Mouse (Mus musculus) adipocyte (in vitro differentiated cells): ENCODE results near the gene Erc2.
A peak's percentile ranks its signal among the peaks of the same experiment; 100 is the strongest.

Experiments used
- DNase-seq: peaks from one replicate; pipeline ENCODE4 v3.0.0-alpha.2; 2016; ENCODE audit warnings: low spot score

The Erc2 gene

DNA sequence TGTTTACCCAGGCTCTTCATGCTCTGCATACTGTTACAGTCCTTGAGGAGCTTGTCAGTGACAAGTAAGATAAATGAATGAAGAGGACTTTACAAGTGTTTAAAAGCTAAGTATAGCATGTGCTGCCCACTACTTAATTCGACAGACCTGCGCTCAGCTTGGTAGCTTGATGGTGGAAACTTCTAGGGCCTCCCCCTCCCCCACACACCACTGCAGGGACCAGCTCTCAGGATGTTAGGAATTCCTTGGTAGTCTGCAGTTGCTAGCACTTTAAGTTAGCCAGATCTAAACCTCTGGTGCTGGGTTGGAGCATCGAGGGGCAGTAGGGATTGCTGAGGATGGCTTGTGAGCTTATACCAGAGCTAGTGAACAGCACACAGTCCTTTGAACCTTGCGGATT lies 672.9 kb downstream of the Erc2 start:
- no peak for DNase-seq

DNA sequence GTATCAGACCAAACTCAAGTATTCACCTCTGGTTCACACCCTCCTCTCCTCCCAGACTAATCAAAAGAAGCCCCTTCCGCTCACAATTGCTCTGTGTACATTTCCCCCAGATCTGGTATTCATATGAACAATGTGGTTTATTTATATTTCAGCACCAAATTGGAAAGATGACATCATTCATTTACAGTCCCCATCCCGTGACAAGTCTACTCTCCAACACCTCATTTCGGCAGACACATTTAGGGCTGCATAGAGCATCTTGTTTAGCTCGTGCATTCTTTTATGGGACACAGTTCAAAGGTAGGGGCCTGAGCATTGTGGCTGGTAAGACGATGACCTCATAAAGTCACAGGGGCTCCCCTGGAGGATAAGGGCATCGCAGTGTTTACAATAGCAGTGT lies 677.9 kb downstream of the Erc2 start:
- no peak for DNase-seq

DNA sequence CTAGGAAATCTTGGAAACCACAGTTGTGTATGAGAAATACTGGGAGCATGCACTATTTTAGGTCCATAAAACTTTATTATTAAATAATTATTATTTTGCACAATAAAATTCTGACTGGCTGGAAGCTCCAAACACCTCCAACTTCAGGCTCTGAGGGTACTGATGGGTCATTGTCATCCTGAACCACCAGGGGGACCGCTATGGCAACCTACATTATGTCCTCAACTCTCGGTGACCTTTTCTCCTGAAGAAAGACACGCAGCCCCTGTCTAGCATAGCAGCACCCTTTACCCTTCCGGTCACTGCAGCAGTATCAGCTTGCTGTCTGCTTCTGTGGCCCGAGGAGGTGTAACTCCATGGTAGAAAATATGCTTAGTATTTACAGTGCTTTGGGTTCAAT lies 679.0 kb downstream of the Erc2 start:
- DNase-seq: no peak

DNA sequence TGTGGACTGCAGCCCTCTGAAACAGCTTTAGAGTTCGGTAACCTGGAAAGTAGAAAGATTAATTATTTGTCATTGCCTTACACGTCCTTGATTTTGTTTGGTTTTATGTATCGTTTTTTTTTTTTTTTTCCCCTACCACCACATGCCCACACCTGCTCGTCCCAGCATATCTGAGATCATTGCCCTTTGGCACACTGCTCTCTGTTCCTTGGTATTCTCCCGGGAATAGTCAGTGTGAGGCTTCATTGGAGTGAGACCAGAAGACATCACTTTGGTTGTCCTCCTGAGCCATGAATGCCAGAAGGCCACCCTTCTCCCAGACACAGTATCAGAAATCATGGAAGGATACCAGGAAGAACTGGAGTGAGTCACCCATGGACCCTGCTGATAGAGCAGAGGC lies 681.9 kb downstream of the Erc2 start:
- no peak for DNase-seq

DNA sequence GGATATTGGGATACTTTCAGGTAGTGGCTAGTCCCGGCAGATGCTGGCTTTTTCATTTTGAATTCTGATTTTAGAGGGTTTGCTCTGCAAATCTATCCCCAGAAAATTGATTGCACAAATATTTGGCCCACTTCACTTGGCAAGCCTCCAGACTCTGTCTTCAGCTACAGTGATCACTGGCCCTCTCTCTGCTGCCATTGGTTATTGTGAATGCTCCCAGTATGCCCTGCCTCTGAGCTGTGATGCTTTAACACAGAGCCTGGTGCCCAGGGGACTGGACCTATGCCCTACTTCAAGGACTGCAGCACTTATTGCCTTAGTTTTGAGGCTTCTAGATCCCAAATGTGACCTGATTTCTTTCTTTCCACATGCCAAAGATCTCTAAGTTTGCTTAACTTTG lies 686.4 kb downstream of the Erc2 start:
- peak; percentile 38 for DNase-seq

DNA sequence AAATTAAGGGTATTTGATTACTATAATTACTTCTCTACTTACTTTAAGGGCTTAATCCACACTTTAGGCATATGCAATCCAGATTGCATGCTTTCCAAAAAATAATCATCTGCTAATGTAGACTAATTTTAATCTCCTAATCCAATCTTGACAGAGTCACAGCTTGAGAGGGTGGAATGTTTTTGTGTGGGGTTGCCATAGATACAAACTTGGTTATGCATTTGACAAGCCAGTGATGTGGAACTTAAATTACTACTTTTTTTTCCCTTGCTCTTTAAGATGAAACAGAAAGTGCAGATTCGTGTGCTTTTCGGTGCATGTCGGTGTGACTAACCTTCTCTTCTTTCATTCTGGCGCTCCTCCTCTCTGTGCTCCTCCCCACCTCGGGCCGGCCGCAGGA lies 694.6 kb downstream of the Erc2 start:
- no peak for DNase-seq

DNA sequence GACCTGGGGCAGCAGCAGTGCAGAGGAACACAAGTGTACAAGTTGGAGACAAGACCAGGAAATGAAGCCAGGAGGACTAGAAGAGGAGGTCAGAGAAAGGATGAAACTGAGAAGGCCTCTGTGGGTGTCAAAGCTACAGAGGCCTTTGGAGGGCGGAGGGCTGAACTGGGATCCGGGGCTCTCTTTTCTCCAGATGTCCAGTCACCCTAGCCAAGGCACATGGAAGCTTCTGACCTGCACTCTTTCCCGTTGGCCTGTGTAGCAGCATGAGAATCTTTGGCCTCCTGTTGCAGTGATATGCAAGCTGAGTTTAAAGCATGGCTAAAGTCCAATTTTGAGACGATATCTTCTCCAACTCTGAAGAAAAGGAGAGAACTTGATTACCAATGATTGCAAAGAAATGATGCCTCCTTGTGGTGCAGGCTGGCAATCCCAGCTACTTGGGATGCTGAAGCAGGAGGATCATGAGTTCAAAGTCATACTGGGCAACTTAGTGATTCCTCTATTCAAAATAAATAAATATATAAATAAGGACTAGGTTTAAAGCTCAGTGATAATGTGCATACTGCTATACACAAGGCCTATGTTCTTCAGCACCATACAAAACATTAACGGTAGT lies 699.8 kb downstream of the Erc2 start:
- DNase-seq: peak; percentile 8

DNA sequence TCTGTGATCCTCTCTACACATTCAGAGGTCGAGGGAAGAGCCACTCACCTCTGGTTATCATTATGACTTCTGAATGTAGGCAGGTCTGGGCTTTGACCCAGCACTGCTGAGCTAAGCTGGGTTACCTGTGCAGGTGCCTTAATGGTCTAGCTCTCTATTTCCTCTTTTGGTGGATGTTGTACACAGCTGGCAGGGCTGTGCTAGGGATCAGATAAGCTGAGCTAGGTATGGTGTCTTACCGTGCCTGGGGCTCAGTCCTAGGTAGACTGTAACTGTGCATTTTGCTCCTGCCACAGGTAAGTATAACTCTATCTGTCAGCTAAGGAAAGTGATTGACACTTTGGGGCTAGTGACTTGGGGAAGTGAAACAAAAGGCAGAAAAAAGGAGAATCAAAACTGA lies 701.0 kb downstream of the Erc2 start:
- DNase-seq: no peak

DNA sequence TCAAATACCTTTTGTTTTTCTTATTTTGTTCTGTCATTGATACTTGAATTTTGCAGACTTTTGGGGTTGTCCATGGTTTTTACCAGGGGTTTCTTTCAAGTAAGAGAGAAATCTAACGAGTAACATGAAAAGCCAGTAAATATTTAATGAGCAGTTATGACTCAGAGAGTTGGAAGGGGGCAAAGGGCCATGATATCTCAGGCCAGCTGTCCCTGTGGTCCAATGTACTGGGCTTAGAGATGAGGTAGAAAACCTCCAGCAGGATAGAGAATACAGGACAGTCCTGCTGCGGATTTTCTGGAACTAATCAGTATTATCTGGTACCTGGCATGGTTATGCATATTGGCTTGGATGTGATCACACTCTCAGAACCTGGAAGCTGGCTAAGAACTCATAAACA lies 701.5 kb downstream of the Erc2 start:
- no peak for DNase-seq

DNA sequence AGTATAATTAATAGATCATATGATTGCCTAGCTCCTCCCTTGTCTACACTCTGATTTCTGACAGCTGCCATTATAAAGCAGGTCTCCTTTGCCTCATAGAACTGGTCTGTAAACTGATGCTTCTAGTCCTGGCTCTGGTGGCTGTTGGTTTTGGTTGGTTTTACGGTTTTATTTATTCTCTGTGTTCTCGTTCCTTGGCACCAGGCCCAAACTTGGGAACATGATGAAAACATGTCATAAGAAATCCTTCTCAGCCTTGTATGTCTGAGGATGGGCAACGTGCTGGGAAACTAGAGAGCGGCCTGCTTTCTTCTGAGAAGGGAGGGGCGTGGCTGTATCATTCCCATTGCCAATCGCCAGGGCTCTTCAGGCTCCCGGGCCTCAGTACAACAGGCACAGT lies 704.2 kb downstream of the Erc2 start:
- DNase-seq: no peak

DNA sequence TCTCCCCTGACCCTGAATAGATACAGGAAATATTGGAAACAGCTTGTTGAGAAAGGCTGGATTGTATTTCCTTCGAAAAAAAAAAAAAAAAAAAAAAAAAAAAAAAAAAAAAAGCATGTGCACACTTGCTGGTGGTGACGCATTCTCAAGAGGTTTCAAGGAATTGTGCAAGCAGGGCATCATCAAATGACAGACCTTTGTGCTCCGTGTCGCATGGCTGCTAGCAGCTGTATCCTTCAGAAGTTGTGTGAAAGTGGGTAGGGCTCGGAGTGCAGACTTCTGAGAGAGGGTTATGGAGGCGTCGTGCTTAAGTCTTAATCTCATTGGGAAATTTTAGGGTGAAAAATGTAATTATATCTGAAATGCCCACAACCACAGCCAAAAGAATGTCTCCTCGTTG lies 706.3 kb downstream of the Erc2 start:
- no peak for DNase-seq

DNA sequence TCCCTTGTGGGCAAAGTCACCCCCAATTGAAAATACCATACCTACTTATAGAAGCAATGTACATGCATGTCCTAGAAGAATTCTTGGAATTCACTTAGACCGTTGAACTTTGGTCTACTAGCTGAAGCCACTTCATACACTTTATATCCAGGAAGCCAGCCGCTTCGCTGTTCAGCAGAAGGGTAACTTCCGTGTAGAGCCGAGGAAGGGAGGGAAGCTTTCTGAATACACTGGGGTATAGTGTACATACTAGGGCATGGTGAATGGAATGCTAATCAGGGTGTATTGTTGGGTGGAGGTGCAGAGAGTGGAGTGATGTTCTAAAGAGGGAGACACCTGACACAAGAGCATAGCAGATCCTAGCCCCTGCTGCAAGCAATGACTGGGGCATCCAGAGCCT lies 708.9 kb downstream of the Erc2 start:
- DNase-seq: no peak

DNA sequence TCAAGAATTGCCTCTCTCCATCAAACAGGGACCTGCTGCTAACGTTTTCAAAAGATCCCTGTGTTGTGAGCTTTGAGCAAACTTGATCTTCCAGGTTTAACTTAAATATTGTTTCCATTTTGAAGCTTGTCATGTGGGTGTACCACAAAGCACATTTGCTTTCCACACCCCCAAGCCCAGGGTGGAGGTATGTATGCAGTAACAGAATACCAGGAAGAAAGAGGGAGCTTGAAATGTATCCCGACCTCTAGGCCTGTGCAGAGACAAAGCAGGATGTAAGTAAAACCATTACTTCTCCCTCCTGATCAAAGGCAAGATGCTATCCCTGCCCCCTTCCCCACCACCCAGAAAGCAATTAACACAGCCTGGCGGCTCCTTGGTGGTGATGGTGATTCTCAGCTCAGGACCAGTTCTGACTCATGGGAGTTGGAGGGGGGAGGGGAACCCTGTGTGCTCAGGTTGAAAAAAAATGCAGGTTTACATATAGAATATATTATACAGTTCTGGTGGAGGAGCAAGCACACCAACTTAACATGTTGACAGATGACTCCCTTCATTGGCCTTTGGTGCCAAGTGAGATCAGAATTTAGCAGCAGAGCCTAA lies 710.2 kb downstream of the Erc2 start:
- DNase-seq: no peak

DNA sequence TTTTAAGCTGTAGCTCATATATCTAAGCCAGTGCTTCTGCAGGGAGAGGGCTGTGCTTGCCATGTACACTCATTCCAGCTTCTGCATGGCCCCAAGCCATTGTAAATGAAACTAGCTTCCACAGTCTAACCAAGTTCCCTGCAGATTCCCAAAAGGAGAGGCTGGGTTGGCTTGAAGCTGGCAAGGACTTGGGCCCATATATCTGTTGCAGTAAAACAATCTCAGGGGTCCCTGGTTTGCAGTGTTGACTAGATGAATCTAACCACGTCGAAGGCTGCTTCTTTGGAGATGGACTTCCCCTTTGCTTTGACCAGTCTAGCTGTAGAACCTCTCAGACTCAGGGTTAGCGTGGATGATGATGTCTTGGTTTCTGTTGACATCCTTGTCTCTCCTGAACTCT lies 716.9 kb downstream of the Erc2 start:
- no peak for DNase-seq

DNA sequence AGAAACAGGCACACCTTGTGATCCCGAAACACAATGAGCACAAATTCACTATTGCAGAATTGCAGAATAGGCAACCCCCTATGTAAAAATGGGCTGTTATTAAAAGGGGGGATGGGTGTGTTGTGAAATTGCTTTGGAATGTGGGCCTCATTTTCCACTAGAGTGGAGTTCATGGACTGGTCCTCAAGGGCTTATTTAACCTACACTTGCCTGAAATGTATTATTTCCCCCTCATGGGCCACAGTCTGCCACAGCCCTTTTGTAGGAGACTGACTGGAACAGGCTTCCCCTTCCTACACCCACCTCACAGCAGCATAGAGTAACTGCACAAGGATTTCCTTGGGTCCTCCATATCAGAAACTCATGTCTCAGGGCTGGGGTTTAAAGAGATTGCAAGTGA lies 726.9 kb downstream of the Erc2 start:
- no peak for DNase-seq

DNA sequence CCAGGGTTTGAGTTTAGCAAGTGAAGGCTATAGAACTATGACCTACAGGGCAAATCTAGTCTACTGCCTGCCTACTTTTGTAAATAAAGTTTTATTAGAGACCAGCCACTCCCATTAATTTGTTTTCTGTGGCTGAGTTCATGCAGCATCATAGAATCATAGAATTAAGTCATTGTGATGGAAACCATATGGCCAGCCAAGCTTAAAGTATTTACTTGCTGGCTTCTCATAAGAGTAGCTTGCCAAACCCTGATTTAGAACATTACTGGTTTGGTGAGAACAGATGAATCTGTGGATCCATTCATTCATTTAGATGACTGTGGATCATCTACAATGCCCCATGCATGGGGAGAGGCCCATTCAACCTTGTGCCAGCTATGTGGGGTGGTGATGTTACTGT lies 733.8 kb downstream of the Erc2 start:
- no peak for DNase-seq

DNA sequence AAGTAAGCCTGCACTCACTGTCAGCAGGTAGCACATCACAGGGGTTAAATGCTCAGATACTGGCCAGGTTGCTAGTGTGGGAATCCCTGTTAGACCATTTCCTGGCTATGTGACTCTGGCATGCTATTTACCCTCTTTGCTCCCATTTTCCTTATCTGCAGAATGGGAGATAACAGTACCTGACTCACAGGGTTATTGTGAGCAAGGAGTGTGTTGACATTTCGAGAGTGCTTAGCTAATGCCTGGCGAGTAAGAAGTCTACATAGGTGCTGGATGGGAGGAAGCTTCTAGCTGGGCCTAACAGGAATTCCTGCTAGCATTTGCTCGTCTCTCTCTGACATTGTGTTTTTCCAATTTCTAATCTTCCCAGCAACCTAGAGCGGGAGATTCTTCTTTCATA lies 737.3 kb downstream of the Erc2 start:
- DNase-seq: no peak

DNA sequence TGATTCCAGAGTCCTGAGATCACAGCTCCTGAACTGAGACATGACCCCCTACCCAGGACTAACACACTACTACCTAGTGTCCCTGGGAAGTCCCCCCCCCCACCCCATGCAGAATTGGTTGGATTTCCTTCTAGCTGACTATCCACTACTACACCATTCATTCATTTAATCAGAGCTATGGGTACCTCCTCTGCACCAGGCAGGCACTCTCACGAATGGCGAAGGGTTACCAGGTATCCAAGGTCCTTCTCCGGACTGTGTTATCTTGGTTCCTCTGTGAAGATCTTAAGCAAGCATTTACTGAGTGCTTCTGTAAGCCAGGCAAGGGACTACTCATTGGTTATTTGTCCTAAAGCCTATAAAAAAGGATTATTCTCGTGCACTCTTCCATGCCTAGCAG lies 737.8 kb downstream of the Erc2 start:
- DNase-seq: no peak

DNA sequence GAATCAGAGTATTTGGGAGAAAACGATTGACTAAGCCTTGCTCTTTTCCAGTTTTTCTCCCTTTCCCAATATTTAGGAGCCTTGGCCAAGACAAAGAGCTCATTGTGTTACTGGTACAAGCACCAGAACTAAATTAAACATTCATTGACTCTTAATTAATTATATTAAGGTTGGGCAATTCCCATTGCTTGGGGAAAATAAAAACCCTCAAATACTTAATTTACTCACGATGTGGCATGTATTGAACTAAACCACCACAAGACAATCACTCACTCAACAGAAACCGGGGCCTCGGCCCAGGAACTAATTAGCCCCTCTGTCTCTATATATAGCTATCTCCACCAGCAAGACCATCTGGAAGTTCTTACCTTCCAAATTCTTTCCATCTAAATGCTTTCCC lies 740.1 kb downstream of the Erc2 start:
- no peak for DNase-seq

DNA sequence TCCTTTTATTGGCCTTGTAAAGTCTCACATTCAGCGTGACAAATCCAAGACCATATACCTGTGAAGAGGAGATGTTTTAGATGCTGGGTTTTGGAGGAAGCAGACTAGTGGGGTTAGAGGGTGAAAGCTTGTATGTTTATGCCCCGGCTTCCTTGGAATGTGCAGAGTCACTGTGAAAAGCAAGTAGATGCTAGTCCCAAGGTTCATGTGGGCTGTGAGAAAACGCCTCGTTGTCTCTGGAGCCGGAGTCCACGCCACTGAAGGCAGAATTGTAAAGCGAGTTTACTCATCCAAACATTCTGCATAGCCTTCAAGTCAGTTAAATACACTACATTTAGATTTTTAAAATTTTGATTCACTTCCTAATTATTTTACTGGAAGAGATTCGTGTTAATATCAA lies 748.5 kb downstream of the Erc2 start:
- no peak for DNase-seq

DNA sequence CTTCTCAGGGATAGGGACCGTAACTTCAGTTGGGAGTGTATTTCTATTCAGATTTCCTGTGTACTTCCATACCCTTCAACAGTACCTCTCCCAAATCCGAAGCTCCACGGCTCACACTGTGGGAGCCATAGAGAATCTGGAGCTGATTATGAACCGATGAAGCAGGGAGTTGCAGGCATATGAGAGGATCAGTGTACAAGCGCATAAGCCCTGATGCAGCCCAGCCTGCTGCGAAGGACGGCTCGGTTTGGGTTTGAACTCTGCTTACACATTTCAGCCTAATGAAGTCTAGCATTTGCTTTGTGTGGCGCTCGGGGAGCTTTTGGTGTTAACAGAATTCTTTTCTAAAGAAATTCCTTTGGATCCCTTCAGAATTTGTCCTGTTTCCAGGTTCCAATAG lies 749.4 kb downstream of the Erc2 start:
- DNase-seq: no peak

DNA sequence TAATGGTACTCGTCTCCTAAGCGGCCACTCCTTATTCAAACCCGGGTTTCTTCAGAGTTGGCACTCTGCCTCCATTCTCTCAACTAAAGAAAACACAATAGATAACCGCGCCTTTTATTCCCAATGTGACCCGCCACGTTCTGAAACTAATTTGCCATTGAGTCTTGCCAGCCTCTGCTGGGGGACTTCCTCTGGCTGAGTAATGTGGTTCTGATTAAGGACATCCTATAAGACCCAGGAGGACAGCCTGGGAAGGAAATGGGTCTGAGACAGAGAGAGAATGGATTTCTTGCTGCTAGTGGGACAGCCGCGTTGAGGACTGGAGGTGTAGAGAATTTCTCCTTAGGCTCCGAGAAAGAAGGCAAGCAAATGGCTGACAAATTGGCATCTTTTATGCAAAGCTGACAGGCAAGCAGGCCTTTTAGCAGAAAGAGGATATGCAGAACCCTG lies 753.4 kb downstream of the Erc2 start:
- no peak for DNase-seq

DNA sequence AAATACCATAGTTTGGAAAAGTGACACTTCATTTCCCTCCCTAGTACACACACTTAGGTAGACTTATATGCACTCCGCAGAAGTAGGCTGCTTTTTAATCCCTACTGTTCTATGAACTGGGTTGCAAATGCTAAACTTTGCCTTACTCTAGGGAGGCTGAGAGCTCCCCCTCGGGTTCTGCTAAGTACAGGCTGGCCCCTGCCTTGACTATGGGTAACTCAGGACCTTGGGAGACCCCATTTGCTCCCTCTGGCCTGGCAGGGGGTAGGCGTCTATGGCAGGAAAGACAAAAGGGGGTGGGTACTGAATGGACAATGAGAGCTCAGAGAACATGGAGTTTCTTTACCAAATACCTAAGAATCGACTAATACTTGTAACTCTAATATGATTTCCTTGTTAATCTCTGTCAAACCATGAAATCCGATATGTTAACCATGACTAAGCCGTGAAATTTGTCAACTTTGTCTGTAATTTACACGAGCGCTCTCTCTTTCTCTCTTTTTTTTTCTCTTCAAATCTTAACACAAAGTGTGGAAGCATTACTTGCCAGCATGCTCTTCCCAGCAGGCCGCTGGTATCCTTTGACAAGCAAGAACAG lies 754.1 kb downstream of the Erc2 start:
- DNase-seq: no peak

DNA sequence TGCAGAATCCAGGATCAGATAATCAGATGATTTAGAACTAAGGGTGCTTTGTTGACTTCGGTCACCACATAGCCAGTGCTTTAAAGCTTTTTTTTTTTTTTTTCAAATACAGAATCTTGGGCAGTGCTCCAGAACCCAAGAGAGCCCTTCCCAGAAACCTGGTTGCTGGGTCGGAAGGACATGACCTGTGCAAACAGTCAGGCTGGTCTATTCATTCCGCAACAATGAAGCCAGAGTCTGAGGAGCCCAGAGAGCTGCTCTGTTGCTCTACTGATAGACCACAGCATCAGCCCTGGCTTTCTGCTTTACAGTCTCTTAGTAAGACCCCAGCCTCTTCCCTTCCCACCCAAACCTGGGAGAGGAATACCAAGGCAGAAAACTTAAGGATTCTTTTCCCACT lies 755.3 kb downstream of the Erc2 start:
- DNase-seq: peak; percentile 19
